Mouse (Mus musculus): ENCODE results near the gene Map1a.
A peak's percentile ranks its signal among the peaks of the same experiment; 100 is the strongest.

Map1a gene

GRCm38 (mm10) chr2:121288901-121289729, at the start of gene Map1a:
TSS of gene Map1a (plus strand) at chr2:121289600.
- peak; percentile 96 for DNase-seq (ENCODE audit: low read depth, low spot score)

GRCm38 (mm10) chr2:121244099-121244498, 45.3 kb upstream of the Map1a start:
- no peak for DNase-seq (ENCODE audit: low read depth, low spot score)

GRCm38 (mm10) chr2:121249758-121250157, 39.6 kb upstream of the Map1a start:
- DNase-seq (ENCODE audit: low read depth, low spot score), result no peak

- no peak for DNase-seq (ENCODE audit: low read depth, low spot score)
Observed at GRCm38 (mm10) chr2:121268446-121268845, 21.0 kb upstream of the Map1a start.

- DNase-seq (ENCODE audit: low read depth, low spot score), result no peak
Observed at GRCm38 (mm10) chr2:121270521-121271235, 18.7 kb upstream of the Map1a start.

GRCm38 (mm10) chr2:121271236-121271927, 18.0 kb upstream of the Map1a start, which contains the start of gene Trp53bp1:
TSS of gene Trp53bp1 (minus strand) at chr2:121271407.
- peak; percentile 96 for DNase-seq (ENCODE audit: low read depth, low spot score)

GRCm38 (mm10) chr2:121271928-121272516, 17.4 kb upstream of the Map1a start:
- no peak for DNase-seq (ENCODE audit: low read depth, low spot score)

- no peak for DNase-seq (ENCODE audit: low read depth, low spot score)
Observed at GRCm38 (mm10) chr2:121287850-121288249, 1.6 kb upstream of the Map1a start.

GRCm38 (mm10) chr2:121289730-121290540, 535 bp downstream of the Map1a start:
- DNase-seq (ENCODE audit: low read depth, low spot score), result peak; percentile 46

- DNase-seq (ENCODE audit: low read depth, low spot score), result no peak
Observed at GRCm38 (mm10) chr2:121292316-121293013, 3.1 kb downstream of the Map1a start.

GRCm38 (mm10) chr2:121294182-121294581, 4.8 kb downstream of the Map1a start:
- DNase-seq (ENCODE audit: low read depth, low spot score), result peak; percentile 23

GRCm38 (mm10) chr2:121294753-121295607, 5.6 kb downstream of the Map1a start:
- no peak for DNase-seq (ENCODE audit: low read depth, low spot score)

GRCm38 (mm10) chr2:121295608-121296571, 6.5 kb downstream of the Map1a start:
- DNase-seq (ENCODE audit: low read depth, low spot score), result peak; percentile 58

GRCm38 (mm10) chr2:121296754-121297231, 7.4 kb downstream of the Map1a start:
- DNase-seq (ENCODE audit: low read depth, low spot score), result no peak

- no peak for DNase-seq (ENCODE audit: low read depth, low spot score)
Observed at GRCm38 (mm10) chr2:121297701-121298100, 8.3 kb downstream of the Map1a start.

- DNase-seq (ENCODE audit: low read depth, low spot score), result no peak
Observed at GRCm38 (mm10) chr2:121298131-121298530, 8.7 kb downstream of the Map1a start.

- no peak for DNase-seq (ENCODE audit: low read depth, low spot score)
Observed at GRCm38 (mm10) chr2:121299471-121299870, 10.1 kb downstream of the Map1a start.

GRCm38 (mm10) chr2:121300036-121300435, 10.6 kb downstream of the Map1a start:
- DNase-seq (ENCODE audit: low read depth, low spot score), result no peak
